Mouse (Mus musculus): ENCODE data around the gene Ccdc47. TPM values are rescaled to one million over a fixed set of nuclear protein-coding genes. Genes with fewer than 3 reads are reported as not detected.

Gene Ccdc47
- polyA plus RNA-seq, 1 experiment from 2014 or later = 66.5 TPM

DNA sequence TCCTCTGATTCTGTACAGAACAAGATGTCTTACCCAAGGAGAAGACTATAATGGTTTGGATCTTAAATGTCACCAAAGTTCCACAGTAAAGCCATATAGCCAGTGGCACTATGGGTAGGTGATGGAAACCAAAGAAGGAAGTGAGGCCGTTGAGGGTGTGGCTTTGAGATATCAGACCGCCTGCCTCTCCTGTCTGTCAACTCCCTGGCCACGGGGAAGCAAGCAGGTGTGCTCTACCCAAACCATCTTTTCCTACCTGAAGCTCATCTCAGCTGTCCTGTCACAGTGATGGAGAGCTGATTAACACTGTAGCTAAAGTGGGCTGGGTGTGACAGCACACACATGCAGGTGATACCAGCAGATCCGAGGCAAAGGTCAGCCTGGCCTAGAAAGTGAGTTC, 17.9 kb downstream of the Ccdc47 start:
- H3K9me3 ChIP-seq (ENCODE audit: low read depth, low read length) = no peaks in the 10 kb centered on the region
- ATAC-seq (ENCODE audit: insufficient read depth) = no peak
- 73% methylated on average over 4 of the region's 4 CpGs for whole genome bisulfite sequencing
- no peak overlapping the region for H3K4me2 ChIP-seq
- no peak overlapping the region for H3K4me3 ChIP-seq (ENCODE audit: low read depth, low read length)
- no peak for TF ChIP-seq CTCF (IDR thresholded peaks at IDR 0.05; ENCODE audit: low read depth)
- H3K36me3 ChIP-seq (ENCODE audit: insufficient read depth) = peaks cover 63% of the 10 kb centered on the region
- H3K4me1 ChIP-seq (ENCODE audit: insufficient read depth) = 0 out of 2 replicates have a peak, but pooled peaks cover 5% of the 10 kb centered on the region
- no peak for DNase-seq
- no peak overlapping the region for H3K9ac ChIP-seq
- H3K27me3 ChIP-seq (ENCODE audit: insufficient read depth, low read length) = no peaks in the 10 kb centered on the region
- H3K27ac ChIP-seq (ENCODE audit: low read depth) = no peak overlapping the region

DNA sequence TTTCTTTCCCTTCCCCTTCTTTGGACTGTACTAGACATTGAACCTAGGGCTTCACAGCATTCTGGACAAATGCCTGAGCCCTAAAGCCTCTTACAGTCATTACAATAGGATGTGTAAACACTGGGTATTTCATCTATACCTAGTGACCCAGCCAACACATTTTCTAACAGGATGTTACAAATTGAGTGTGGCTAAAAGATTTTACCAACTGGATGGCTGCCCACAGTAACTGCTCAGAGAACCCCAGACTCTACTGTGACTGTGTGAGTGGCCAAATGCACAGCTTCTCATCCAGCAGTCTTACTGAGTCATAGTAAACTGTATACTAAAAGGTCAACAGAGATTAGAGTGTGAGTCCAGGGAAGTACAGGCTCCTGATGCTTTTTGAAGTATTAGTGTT, 20.8 kb downstream of the Ccdc47 start:
- no peak for ATAC-seq (ENCODE audit: insufficient read depth)
- H3K27me3 ChIP-seq (ENCODE audit: insufficient read depth, low read length) = no peaks in the 10 kb centered on the region
- no peak overlapping the region for H3K9ac ChIP-seq
- H3K4me2 ChIP-seq = no peak overlapping the region
- 0 out of 2 replicates have a peak, but pooled peaks cover 5% of the 10 kb centered on the region for H3K4me1 ChIP-seq (ENCODE audit: insufficient read depth)
- DNase-seq = peak; percentile 4
- H3K36me3 ChIP-seq (ENCODE audit: insufficient read depth) = peaks cover 36% of the 10 kb centered on the region
- H3K9me3 ChIP-seq (ENCODE audit: low read depth, low read length) = no peaks in the 10 kb centered on the region
- no peak for TF ChIP-seq CTCF (IDR thresholded peaks at IDR 0.05; ENCODE audit: low read depth)
- H3K27ac ChIP-seq (ENCODE audit: low read depth) = peak overlapping the region; percentile 33; the same call in 1 of the 2 replicates
- no peak overlapping the region for H3K4me3 ChIP-seq (ENCODE audit: low read depth, low read length)

DNA sequence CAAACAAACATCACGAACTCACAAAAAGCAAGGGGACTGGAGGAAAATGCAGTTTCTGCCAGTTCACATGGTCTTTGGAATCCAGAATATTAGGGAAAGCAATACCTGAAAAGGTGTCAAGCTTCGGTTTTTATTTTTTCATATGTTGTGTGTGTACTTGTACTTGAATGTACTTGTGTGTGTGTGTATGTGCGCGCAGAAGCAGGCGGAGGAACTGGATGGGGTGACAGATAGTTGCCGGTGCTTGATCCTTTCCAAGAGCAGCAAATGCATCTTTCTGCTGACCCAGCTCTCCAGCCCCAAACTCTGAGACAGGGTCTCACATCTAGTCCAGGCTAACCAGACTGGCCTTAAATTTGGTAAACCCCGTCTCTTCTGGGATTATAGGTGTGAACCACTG, 21.3 kb downstream of the Ccdc47 start:
- 0 out of 2 replicates have a peak, but pooled peaks cover 5% of the 10 kb centered on the region for H3K4me1 ChIP-seq (ENCODE audit: insufficient read depth)
- ATAC-seq (ENCODE audit: insufficient read depth) (no peak), DNase-seq (no peak)
- H3K27ac ChIP-seq (ENCODE audit: low read depth) = peak overlapping the region; percentile 33; the same call in 1 of the 2 replicates
- H3K4me3 ChIP-seq (ENCODE audit: low read depth, low read length) = no peak overlapping the region
- H3K27me3 ChIP-seq (ENCODE audit: insufficient read depth, low read length) = no peaks in the 10 kb centered on the region
- 86% methylated on average over 7 of the region's 7 CpGs for WGBS
- no peaks in the 10 kb centered on the region for H3K9me3 ChIP-seq (ENCODE audit: low read depth, low read length)
- no peak for TF ChIP-seq CTCF (IDR thresholded peaks at IDR 0.05; ENCODE audit: low read depth)
- peaks cover 33% of the 10 kb centered on the region for H3K36me3 ChIP-seq (ENCODE audit: insufficient read depth)
- H3K4me2 ChIP-seq = no peak overlapping the region
- no peak overlapping the region for H3K9ac ChIP-seq

DNA sequence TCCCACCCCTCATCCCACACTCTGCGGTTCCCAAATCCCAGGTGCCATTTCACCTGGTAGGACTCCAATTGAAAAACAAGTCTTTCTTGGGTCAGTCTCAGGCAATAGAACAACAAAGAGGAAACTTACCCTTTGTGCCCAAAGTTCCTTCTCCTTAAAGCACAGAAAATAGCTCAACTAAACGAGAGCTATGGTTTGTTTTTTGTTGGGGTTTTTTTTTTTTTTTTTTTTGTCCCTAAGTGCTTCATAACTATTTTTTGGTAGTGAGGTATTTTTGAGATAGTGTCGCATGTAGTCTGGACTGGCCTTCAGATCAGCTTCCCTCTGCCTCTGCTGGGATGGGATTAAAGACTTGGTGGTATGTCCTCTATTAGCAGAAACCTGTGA, 22.0 kb downstream of the Ccdc47 start:
- Histone ChIP-seq H3K4me1 (ENCODE audit: insufficient read depth) (0 out of 2 replicates have a peak, but pooled peaks cover 5% of the 10 kb centered on the region), H3K27me3 (ENCODE audit: insufficient read depth, low read length) (no peaks in the 10 kb centered on the region), H3K9ac (peak overlapping the region; percentile 62), H3K9me3 (ENCODE audit: low read depth, low read length) (no peaks in the 10 kb centered on the region), H3K27ac (ENCODE audit: low read depth) (peak overlapping the region; percentile 79), H3K4me3 (ENCODE audit: low read depth, low read length) (peak overlapping the region; percentile 55), H3K4me2 (peak overlapping the region; percentile 75), H3K36me3 (ENCODE audit: insufficient read depth) (peaks cover 28% of the 10 kb centered on the region)
- DNase-seq (no peak), ATAC-seq (ENCODE audit: insufficient read depth) (no peak)
- no peak for TF ChIP-seq CTCF (IDR thresholded peaks at IDR 0.05; ENCODE audit: low read depth)
- WGBS = 28% methylated on average over 3 of the region's 3 CpGs

DNA sequence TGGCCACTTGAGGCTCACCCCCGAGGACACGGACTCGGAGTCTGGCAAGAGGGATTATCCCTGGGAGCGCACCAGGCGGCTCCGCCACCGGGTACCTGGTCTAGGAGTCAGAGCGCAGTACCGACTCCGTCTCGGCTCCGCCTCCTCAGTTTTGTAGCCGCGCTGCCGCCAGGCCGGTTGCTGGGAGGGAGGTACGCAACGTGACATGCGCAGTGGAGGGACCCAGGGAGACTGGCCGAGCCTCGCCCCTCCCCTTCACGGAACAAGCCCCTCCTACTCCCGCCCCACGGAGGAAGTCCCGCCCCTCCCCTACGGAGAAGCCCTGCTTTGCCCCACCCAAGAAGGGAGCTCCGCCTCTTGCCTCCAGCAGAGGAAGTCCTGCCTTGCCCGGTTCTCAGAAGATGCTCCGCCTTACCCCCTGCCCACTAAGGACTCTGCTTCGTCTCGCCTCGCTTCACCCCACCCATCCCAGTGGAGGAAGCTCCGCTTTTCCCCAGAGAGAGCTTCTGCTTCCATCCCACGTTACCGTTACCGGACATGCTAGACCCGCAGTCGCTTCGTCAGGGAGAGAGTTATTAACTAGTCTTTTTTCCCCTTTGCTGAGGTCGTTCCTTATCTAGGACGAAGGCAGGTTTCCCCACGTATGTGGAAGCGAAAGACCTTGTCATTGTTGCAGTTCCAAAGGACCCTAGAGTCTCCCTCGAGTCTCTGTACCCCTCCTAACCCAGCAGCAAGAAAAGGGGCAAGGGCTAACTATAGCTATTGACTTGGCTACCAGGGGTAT, 22.6 kb downstream of the Ccdc47 start:
- Histone ChIP-seq H3K27me3 (ENCODE audit: insufficient read depth, low read length) (no peaks in the 10 kb centered on the region), H3K9me3 (ENCODE audit: low read depth, low read length) (no peaks in the 10 kb centered on the region), H3K27ac (ENCODE audit: low read depth) (peak overlapping the region; percentile 79), H3K4me1 (ENCODE audit: insufficient read depth) (0 out of 2 replicates have a peak, but pooled peaks cover 5% of the 10 kb centered on the region), H3K9ac (peak overlapping the region; percentile 62), H3K36me3 (ENCODE audit: insufficient read depth) (peaks cover 23% of the 10 kb centered on the region), H3K4me3 (ENCODE audit: low read depth, low read length) (peak overlapping the region; percentile 55), H3K4me2 (peak overlapping the region; percentile 75)
- under 1% methylated on average over 41 of the region's 44 CpGs for WGBS
- no peak for TF ChIP-seq CTCF (IDR thresholded peaks at IDR 0.05; ENCODE audit: low read depth)
- DNase-seq = peak; percentile 98
- peak; percentile 97 for ATAC-seq (ENCODE audit: insufficient read depth)

DNA sequence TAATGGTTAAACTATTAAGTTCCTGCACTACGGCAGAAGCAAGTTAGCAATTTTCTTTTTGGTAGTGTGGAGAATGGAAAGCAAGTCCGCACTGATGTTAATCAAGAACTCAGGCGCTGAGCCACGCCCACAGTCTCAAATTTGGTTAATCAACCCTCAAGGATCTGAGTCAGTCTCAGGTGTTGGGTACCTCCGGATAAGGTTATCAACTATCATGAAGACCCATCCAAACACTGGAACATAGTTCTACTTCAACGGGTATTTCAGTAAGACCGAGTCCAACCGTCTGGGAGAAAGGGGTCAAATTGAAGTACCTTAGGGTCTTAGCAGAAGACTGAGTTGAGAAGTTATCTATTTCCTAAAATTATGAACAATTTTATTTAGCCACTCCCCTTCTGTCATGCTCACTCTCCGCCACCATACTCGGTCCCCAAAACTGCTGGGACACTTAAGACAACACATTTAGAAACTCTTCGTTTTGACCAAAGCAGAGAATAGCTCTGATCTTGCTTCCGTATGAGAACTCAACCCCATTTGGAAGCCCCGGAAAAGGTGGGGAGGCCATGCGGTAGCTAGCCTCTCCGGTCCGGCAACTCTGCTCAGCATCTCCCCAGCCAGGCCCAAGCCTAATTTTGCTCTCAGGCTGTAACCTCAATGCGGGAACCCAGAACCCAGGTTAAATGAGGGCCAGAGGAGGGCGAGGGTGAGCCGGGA, 23.3 kb downstream of the Ccdc47 start:
- Histone ChIP-seq H3K9ac (peak overlapping the region; percentile 57), H3K4me2 (peak overlapping the region; percentile 75), H3K27ac (ENCODE audit: low read depth) (peak overlapping the region; percentile 73), H3K27me3 (ENCODE audit: insufficient read depth, low read length) (no peaks in the 10 kb centered on the region), H3K4me1 (ENCODE audit: insufficient read depth) (0 out of 2 replicates have a peak, but pooled peaks cover 5% of the 10 kb centered on the region), H3K36me3 (ENCODE audit: insufficient read depth) (peaks cover 15% of the 10 kb centered on the region), H3K9me3 (ENCODE audit: low read depth, low read length) (no peaks in the 10 kb centered on the region), H3K4me3 (ENCODE audit: low read depth, low read length) (peak overlapping the region; percentile 55)
- 7% methylated on average over 19 of the region's 19 CpGs for WGBS
- DNase-seq = peak; percentile 26
- peak; percentile 44 for TF ChIP-seq CTCF (IDR thresholded peaks at IDR 0.05; ENCODE audit: low read depth)
- no peak; the same call in 1 of the 2 replicates for ATAC-seq (ENCODE audit: insufficient read depth)

DNA sequence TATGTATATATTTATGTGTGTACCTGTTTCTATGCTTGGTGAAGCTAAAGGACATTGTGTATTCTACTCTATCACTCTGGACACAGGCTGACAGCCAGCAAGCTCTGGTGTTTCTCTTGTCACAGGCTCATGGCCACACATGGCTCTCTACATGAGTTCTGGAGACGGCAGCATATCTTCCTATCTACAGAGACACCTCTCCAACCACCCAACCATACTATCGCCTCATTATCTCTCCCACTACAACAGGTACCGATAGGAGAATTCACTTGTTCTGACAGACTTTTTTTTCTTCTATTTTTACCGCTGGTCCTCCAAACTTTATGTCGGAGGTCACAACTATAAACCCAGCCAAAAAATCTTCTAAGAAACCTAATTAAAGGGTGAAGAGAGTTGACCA, 23.9 kb downstream of the Ccdc47 start:
- WGBS = 76% methylated on average over 5 of the region's 5 CpGs
- Histone ChIP-seq H3K27me3 (ENCODE audit: insufficient read depth, low read length) (no peaks in the 10 kb centered on the region), H3K36me3 (ENCODE audit: insufficient read depth) (peaks cover 9% of the 10 kb centered on the region; the same call in 1 of the 2 replicates), H3K4me1 (ENCODE audit: insufficient read depth) (0 out of 2 replicates have a peak, but pooled peaks cover 5% of the 10 kb centered on the region), H3K27ac (ENCODE audit: low read depth) (no peak overlapping the region), H3K4me3 (ENCODE audit: low read depth, low read length) (peak overlapping the region; percentile 55), H3K9me3 (ENCODE audit: low read depth, low read length) (no peaks in the 10 kb centered on the region), H3K9ac (no peak overlapping the region), H3K4me2 (peak overlapping the region; percentile 75)
- ATAC-seq (ENCODE audit: insufficient read depth) = no peak
- DNase-seq = no peak
- TF ChIP-seq CTCF (IDR thresholded peaks at IDR 0.05; ENCODE audit: low read depth) = no peak

All from lung, embryonic 14.5 days (tissue).